Mouse (Mus musculus): ENCODE results near the gene Kcnq4. TPM values are rescaled to one million over a fixed set of nuclear protein-coding genes. Genes with fewer than 3 reads are reported as not detected.

Kcnq4 gene
- polyA plus RNA-seq, 1 experiment from 2014 or later: 0.67 TPM

GRCm38 (mm10) chr4:120673606-120674005 is 74.8 kb downstream of the Kcnq4 start:
- Histone ChIP-seq H3K4me2 (ENCODE audit: low read length) (no peak overlapping the region), H3K27me3 (ENCODE audit: insufficient read depth, low read length) (no peaks in the 10 kb centered on the region), H3K4me1 (replicated peaks; ENCODE audit: insufficient read depth, low read length) (no peaks in the 10 kb centered on the region), H3K27ac (no peak overlapping the region), H3K36me3 (ENCODE audit: insufficient read depth, low read length) (no peaks in the 10 kb centered on the region), H3K9me3 (replicated peaks; ENCODE audit: low read length) (no peaks in the 10 kb centered on the region), H3K4me3 (replicated peaks; ENCODE audit: low read depth, low read length) (no peak overlapping the region), H3K9ac (ENCODE audit: low read depth, low read length) (no peak overlapping the region)
- ATAC-seq (replicated peaks; ENCODE audit: low FRiP score, low read depth) (no peak), DNase-seq (ENCODE audit: low spot score) (no peak)
- no peak for TF ChIP-seq CTCF (IDR thresholded peaks at IDR 0.05; ENCODE audit: low read depth)
- WGBS: 85% methylated on average over 3 of the region's 3 CpGs

GRCm38 (mm10) chr4:120671046-120671445 is 77.4 kb downstream of the Kcnq4 start:
- Histone ChIP-seq H3K4me1 (replicated peaks; ENCODE audit: insufficient read depth, low read length) (peaks cover 4% of the 10 kb centered on the region; the same call in 1 of the 2 replicates), H3K4me3 (replicated peaks; ENCODE audit: low read depth, low read length) (no peak overlapping the region), H3K9me3 (replicated peaks; ENCODE audit: low read length) (no peaks in the 10 kb centered on the region), H3K27ac (no peak overlapping the region), H3K36me3 (ENCODE audit: insufficient read depth, low read length) (no peaks in the 10 kb centered on the region), H3K27me3 (ENCODE audit: insufficient read depth, low read length) (no peaks in the 10 kb centered on the region), H3K9ac (ENCODE audit: low read depth, low read length) (no peak overlapping the region), H3K4me2 (ENCODE audit: low read length) (no peak overlapping the region)
- 57% methylated on average over 12 of the region's 12 CpGs for WGBS
- ATAC-seq (replicated peaks; ENCODE audit: low FRiP score, low read depth) (no peak), DNase-seq (ENCODE audit: low spot score) (no peak)
- TF ChIP-seq CTCF (IDR thresholded peaks at IDR 0.05; ENCODE audit: low read depth): no peak

GRCm38 (mm10) chr4:120669585-120669984 is 78.8 kb downstream of the Kcnq4 start:
- Histone ChIP-seq H3K27ac (no peak overlapping the region), H3K27me3 (ENCODE audit: insufficient read depth, low read length) (no peaks in the 10 kb centered on the region), H3K4me3 (replicated peaks; ENCODE audit: low read depth, low read length) (no peak overlapping the region), H3K4me2 (ENCODE audit: low read length) (no peak overlapping the region), H3K9me3 (replicated peaks; ENCODE audit: low read length) (no peaks in the 10 kb centered on the region), H3K36me3 (ENCODE audit: insufficient read depth, low read length) (no peaks in the 10 kb centered on the region), H3K4me1 (replicated peaks; ENCODE audit: insufficient read depth, low read length) (peaks cover 4% of the 10 kb centered on the region; the same call in 1 of the 2 replicates), H3K9ac (ENCODE audit: low read depth, low read length) (no peak overlapping the region)
- WGBS: 66% methylated on average over 5 of the region's 5 CpGs
- DNase-seq (ENCODE audit: low spot score) (no peak), ATAC-seq (replicated peaks; ENCODE audit: low FRiP score, low read depth) (no peak)
- TF ChIP-seq CTCF (IDR thresholded peaks at IDR 0.05; ENCODE audit: low read depth): no peak

GRCm38 (mm10) chr4:120668551-120668950 is 79.9 kb downstream of the Kcnq4 start:
- Histone ChIP-seq H3K9ac (ENCODE audit: low read depth, low read length) (no peak overlapping the region), H3K4me1 (replicated peaks; ENCODE audit: insufficient read depth, low read length) (peaks cover 4% of the 10 kb centered on the region; the same call in 1 of the 2 replicates), H3K4me3 (replicated peaks; ENCODE audit: low read depth, low read length) (no peak overlapping the region), H3K9me3 (replicated peaks; ENCODE audit: low read length) (no peaks in the 10 kb centered on the region), H3K4me2 (ENCODE audit: low read length) (no peak overlapping the region), H3K36me3 (ENCODE audit: insufficient read depth, low read length) (no peaks in the 10 kb centered on the region), H3K27me3 (ENCODE audit: insufficient read depth, low read length) (no peaks in the 10 kb centered on the region), H3K27ac (no peak overlapping the region)
- DNase-seq (ENCODE audit: low spot score) (no peak), ATAC-seq (replicated peaks; ENCODE audit: low FRiP score, low read depth) (no peak)
- 91% methylated on average over 4 of the region's 4 CpGs for WGBS
- peak; percentile 37; the same call in 1 of the 2 replicates for TF ChIP-seq CTCF (IDR thresholded peaks at IDR 0.05; ENCODE audit: low read depth)

- no peaks in the 10 kb centered on the region for H3K9me3 ChIP-seq (replicated peaks; ENCODE audit: low read length)
- peak overlapping the region; percentile 72 for H3K9ac ChIP-seq (ENCODE audit: low read depth, low read length)
- H3K4me3 ChIP-seq (replicated peaks; ENCODE audit: low read depth, low read length): peak overlapping the region; percentile 53
- no peaks in the 10 kb centered on the region for H3K27me3 ChIP-seq (ENCODE audit: insufficient read depth, low read length)
- no peak for DNase-seq (ENCODE audit: low spot score)
- no peaks in the 10 kb centered on the region for H3K36me3 ChIP-seq (ENCODE audit: insufficient read depth, low read length)
- no peak overlapping the region for H3K27ac ChIP-seq
- no peak for TF ChIP-seq CTCF (IDR thresholded peaks at IDR 0.05; ENCODE audit: low read depth)
- peaks cover 4% of the 10 kb centered on the region; the same call in 1 of the 2 replicates for H3K4me1 ChIP-seq (replicated peaks; ENCODE audit: insufficient read depth, low read length)
- peak overlapping the region; percentile 99 for H3K4me2 ChIP-seq (ENCODE audit: low read length)
- no peak for ATAC-seq (replicated peaks; ENCODE audit: low FRiP score, low read depth)
- WGBS: 22% methylated on average over 10 of the region's 10 CpGs
These were observed 80.9 kb downstream of the Kcnq4 start for GRCm38 (mm10) chr4:120667555-120667954.

DNA sequence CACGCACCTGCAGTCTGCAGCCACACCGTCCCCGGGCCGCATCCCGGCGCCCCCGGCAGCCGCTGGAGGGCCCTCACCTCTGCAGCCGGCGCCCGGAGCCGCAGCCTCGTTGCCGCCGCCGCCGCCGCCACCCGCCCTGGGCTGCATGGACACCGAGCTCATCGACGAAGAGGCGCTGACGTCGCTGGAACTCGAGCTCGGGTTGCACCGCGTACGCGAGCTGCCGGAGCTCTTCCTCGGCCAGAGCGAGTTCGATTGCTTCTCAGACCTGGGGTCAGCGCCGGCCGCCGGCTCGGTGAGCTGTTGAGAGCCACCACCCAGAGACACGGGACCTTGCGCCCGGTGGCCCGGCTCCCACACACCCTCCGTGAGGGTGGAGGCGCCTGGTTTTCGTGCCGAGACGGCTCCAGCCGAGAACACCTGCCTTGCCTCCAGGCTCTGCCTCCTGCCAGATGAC is 81.3 kb downstream of the Kcnq4 start:
- H3K9me3 ChIP-seq (replicated peaks; ENCODE audit: low read length): no peaks in the 10 kb centered on the region
- under 1% methylated on average over 50 of the region's 50 CpGs for WGBS
- H3K27ac ChIP-seq: peak overlapping the region; percentile 62; the same call in 1 of the 2 replicates
- DNase-seq (ENCODE audit: low spot score) (peak; percentile 63), ATAC-seq (replicated peaks; ENCODE audit: low FRiP score, low read depth) (peak; percentile 48)
- H3K36me3 ChIP-seq (ENCODE audit: insufficient read depth, low read length): no peaks in the 10 kb centered on the region
- H3K4me3 ChIP-seq (replicated peaks; ENCODE audit: low read depth, low read length): peak overlapping the region; percentile 53
- peak overlapping the region; percentile 99 for H3K4me2 ChIP-seq (ENCODE audit: low read length)
- peak overlapping the region; percentile 72 for H3K9ac ChIP-seq (ENCODE audit: low read depth, low read length)
- no peaks in the 10 kb centered on the region for H3K27me3 ChIP-seq (ENCODE audit: insufficient read depth, low read length)
- no peak for TF ChIP-seq CTCF (IDR thresholded peaks at IDR 0.05; ENCODE audit: low read depth)
- peaks cover 4% of the 10 kb centered on the region; the same call in 1 of the 2 replicates for H3K4me1 ChIP-seq (replicated peaks; ENCODE audit: insufficient read depth, low read length)
